Mouse (Mus musculus) urinary bladder, postnatal 4 days (tissue): ENCODE data around the gene Hnrnpll.

ENCODE experiments used
- DNase-seq, 2 experiments: peaks; one replicate each; pipeline ENCODE4 v3.0.0; 2021 to 2022; ENCODE audit warnings: low spot score in 2 of 2

The Hnrnpll gene

DNA sequence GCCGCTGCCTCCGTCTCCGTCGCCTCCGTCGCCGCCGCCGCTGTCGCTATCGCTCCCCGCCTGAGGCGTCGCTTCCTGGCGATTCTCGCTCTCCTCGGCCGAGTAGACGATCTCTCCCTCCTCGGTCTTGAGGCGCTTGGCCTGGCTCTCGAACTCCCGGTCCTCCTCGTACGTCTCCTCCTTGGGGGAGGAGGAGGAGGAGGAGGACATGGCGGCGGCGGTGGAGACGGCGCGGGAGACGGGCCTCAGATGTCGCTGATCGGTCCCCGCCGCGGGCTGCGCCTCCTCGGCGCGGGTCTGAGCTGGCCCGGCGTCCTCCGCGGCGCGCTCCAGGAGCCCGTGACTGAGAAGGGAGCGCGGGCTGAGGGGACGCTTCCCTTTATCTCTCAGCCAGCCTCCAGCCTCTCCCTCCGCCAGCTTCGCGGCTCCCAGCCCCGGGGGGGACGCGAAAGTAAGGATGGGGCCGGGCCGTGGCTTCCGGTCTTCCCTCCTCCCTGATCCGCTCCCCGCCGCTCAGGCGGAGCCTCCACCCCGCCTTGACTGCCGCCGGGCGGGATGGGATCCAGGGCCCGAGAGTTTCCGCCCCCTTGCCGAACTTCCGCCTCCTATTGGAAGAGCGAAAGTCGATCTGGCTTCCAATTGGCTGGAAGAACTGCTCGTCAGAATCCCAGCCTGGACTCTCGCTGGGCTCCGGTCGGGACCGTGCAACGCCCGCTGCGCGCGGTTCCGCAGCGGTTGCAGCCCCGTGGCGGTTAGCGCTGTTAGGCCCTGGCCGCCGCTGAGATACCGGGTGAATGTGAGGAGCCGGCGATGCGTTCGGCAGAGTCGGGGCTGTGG, at the start of gene Hnrnpll:
Gene Hnrnpll (minus strand): TSS at position 552 of the 837 bp plus-strand sequence.
- peak; percentile 97 for DNase-seq

DNA sequence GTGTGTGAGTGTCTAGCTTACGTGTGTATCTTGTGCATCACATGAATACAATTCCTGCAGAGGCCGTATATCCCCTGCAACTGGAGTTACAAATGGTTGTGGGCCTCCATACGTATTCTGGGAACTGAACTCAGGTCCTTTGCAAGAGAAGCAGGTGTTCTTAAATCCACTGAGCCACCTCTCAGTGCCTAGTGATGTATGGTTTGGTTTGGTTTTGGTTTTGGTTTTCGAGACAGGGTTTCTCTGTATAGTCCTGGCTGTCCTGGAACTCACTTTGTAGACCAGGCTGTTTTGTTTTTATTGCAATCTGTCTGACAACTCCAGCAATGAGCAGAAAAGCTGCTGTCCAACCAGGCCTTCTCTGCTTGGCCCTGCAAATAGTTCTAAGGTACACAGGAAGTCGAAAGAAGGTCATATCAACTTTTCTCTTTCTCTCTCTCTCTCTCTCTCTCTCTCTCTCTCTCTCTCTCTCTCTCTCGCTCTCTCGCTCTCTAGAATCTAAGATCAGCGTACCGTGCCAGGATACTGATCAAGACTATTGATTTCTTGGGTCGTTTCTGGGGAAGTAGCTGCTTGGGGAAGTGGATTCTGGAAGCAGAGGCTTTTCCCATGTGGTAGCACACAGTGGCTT, 43.3 kb upstream of the Hnrnpll start:
- DNase-seq: no peak

DNA sequence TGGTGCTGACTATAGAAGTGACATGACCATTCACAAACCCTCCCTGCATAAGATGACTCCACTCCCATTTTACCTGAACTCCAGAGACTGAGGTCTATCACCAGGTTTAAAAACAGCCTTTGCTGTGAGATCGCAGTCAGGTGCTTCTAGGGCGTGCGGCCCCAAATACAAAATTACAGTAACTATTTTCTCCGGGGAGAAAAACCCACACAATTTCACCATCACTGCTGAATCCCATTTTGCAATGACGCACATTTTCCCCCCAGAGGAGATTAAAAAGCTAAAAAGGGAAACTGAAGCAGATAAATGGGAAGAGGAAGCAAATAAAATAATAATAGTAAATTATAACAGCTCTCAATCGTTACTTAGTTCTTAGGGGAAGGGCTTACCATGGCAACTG, 37.7 kb upstream of the Hnrnpll start:
- no peak for DNase-seq

DNA sequence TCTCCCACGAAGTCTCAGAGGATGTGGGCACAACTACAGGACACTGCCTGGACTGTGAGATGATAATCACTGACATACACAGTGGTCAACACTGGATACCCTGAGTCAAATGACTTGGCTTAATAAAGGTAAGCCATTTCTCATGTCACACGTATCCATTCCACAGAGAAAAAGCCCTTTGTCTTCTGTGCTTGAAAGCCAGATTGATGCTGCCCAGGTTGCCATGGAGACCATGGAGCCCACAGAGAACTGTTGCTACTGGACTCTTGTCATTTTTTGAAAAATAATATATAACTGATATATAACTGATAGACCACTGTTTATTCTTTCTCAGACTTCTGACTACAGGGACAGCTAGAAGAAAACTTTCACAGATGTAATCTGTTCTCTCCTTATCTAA, 35.1 kb upstream of the Hnrnpll start:
- no peak for DNase-seq

DNA sequence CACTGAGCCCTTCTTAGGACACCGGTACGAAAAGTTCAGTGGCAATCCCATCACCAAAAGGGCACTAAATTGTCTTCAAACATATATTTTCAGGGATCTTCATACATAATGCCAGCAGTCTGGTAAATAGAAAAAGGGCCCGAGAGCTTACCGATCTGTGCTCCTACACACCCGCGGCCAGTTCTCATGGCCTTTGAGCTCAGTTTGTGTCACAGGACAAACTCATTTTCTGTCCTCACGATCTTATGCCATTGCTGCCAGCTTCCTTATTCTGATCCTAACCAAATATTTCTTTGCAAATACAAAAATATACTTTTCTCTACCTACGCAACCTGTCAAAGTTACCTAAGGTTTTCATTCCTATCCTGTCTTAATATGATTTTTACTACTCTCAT, 34.6 kb upstream of the Hnrnpll start:
- DNase-seq: no peak

- no peak for DNase-seq
Observed at GRCm38 (mm10) chr17:80096043-80096719, 34.0 kb upstream of the Hnrnpll start.

GRCm38 (mm10) chr17:80095254-80095899, 33.2 kb upstream of the Hnrnpll start:
- no peak for DNase-seq

DNA sequence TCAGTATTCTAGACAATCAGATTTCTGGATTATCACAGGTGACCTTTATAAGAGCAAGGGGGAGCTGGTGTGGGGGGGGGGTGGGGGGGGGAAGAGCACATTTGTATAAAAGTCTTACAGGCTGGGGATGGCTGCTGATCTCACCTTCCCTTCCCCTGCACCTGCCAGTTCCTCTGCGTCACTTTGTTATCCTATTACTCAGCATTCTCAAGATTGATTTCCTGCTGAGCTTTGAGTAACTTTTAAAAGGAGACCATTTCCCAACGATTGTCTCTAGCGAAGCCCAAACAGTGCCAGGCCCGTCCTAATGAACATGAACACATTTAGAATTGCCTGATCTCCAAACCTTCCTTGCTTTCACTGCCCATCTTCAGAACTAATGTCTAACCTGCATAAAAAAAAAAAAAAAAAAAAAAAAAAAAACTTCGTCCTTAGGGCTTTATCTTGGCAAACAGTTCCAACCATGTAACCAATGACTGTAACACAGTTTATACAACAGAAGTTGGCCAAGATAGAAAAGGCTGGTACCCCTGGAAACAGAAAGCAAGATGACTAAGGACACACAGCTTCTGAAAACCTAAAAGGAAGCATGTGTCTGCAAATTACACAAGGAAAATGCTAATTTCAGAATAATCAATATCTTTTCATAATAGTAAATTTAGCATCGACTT, 29.9 kb upstream of the Hnrnpll start:
- no peak for DNase-seq

DNA sequence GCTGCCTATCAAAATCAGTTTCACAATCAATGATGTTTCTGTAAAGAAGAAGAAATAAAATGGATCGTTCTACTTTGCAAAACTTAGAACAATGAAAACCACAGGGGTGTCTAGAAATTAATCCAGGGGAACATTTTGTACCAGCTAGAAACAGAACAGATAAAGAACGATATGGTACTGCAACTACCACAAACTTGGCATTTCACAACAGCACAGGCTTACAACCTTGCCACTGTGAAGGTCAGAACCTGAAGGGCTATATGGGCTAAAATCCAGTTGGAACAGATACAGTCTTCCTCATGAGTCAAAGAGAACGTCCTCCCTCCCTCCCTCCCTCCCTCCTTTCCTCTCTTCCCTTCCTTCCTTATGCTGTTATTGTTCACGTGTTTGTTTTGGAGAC, 28.4 kb upstream of the Hnrnpll start:
- DNase-seq: no peak

DNA sequence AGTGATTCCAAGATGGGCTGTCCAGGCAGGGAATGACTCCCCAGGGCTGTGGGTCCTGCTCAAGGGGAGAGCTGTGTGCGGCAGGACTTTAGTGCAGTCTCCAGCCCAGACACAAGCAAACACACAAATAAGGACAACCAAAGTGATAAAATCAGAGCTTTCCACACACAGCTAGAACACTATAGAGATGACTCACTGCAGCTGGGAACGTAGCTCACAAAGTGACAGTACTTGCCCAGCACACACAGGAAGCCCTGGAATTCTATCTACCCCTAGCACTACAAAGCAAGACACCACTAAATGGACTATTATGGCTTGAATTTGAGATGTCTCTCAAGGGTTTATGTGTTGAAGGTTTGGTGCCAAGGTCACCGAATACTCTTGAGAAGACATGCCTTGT, 26.0 kb upstream of the Hnrnpll start:
- no peak for DNase-seq

GRCm38 (mm10) chr17:80086591-80086990, 24.5 kb upstream of the Hnrnpll start:
- DNase-seq: no peak

- no peak for DNase-seq
Observed at GRCm38 (mm10) chr17:80084424-80084823, 22.3 kb upstream of the Hnrnpll start.

- no peak for DNase-seq
Observed at GRCm38 (mm10) chr17:80083223-80083622, 21.1 kb upstream of the Hnrnpll start.

DNA sequence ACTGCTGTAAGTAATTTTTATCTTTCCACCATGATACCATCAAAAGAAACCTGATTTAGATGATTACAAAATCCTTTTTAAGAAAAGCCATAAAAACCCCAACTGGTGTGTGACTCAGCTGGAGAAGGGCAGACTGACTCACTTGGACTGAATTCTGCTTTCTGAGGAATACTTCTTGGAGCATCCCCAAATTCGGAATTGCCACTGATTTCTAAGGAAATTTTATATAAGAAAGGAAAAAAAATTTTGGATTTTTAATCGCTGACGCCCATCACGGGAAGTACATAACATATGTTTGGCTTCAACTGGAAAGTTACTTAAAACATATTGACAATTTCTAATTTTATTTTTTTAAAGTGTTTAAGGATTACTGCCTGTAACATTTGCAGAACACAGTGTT, 16.6 kb upstream of the Hnrnpll start:
- no peak for DNase-seq

GRCm38 (mm10) chr17:80067257-80067656, 5.1 kb upstream of the Hnrnpll start:
- no peak for DNase-seq

DNA sequence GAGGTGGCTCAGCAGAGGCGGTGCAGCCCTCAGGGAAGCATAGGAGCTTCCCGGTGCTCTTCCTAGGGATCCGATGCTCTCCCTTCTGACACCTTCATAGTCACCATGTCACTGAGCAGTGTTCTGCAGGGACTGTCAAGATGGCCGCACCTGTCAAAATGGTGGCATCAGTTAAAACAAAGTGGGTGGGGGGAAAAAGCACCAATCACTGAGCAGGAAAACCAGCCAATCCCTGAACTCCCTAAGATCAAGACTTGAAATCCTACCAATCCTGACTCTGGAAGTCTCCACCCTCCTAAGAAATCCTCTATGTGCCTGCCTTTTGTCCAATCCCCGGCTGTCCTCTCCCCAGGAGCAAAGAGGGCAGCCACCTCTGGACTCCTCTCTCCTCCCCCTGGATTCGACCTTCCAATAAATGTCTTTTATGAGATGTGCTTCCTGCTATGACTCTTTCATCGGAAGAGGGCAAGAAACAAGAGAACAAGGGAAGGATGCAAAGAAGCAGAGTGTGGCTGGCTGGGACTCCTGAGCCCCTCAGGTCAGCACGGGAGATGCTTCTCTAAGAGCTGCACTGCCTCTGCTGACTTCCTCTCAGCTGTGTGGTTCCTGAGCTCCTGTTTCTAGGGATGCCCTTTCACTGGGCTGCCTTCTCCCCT, 1.8 kb upstream of the Hnrnpll start:
- DNase-seq: no peak

GRCm38 (mm10) chr17:80063386-80063785, 1.3 kb upstream of the Hnrnpll start:
- no peak for DNase-seq

- DNase-seq: no peak
Observed at GRCm38 (mm10) chr17:80062620-80063010, 481 bp upstream of the Hnrnpll start.

- peak; percentile 28 to 62 for DNase-seq
Observed at GRCm38 (mm10) chr17:80060828-80061782, 1.0 kb downstream of the Hnrnpll start.

DNA sequence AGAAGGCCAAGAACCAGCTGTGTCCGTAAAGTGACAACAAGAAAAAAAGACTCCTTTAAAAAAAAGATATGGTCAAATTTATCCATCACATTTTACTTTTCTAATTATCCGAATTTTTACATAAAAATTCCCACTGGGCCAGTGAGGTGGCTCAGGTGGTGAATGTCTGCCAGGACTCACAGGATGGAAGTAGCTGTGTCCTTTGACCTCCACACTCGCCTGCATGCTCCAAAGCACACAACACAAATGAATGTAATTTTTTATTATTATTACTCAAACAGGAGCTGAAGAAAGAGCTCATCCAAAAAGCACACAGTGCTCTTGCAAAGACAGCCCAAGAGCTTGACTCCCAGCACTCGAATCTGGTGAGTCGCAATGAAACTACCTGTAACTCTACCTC, 2.0 kb downstream of the Hnrnpll start:
- DNase-seq: no peak
